Mouse (Mus musculus) layer of hippocampus, adult 9-11 months (tissue): ENCODE results near the gene Tmem54.

Experiments used
- DNase-seq: peaks from one replicate; pipeline ENCODE4 v3.0.0; 2022

The Tmem54 gene

DNA sequence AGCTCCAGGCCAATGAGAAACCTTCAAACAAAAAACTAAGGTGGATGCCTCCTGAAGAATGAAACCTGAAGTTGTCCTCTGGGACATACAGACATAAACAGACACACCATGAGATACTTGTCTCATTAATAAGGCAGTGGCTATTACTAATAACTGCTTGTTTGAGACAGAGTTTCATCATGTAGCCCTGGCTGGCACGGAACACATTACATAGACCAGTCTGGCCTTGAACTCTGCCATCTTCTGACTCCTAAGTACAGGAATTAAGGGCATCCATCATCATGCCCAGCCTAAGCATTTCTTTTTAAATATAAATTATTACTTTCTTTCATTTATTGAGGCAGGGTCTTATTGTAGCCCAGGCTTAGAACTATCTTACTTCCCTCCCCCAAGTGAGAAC lies 55.7 kb downstream of the Tmem54 start:
- no peak for DNase-seq
